Mouse (Mus musculus): ENCODE measurements around the gene Rbfox3.

Gene Rbfox3

GRCm38 (mm10) chr11:118552478-118552877 lies 358.9 kb downstream of the Rbfox3 start:
- no peak for DNase-seq (ENCODE audit: low spot score in 2 of 2)

GRCm38 (mm10) chr11:118551705-118552104 lies 359.7 kb downstream of the Rbfox3 start:
- no peak for DNase-seq (ENCODE audit: low spot score in 2 of 2)

GRCm38 (mm10) chr11:118550773-118551520 lies 360.4 kb downstream of the Rbfox3 start:
- DNase-seq (ENCODE audit: low spot score in 2 of 2): no peak

- DNase-seq (ENCODE audit: low spot score in 2 of 2): no peak
These were observed 363.2 kb downstream of the Rbfox3 start for GRCm38 (mm10) chr11:118548242-118548641.

GRCm38 (mm10) chr11:118546269-118546668 lies 365.1 kb downstream of the Rbfox3 start:
- no peak for DNase-seq (ENCODE audit: low spot score in 2 of 2)

- DNase-seq (ENCODE audit: low spot score in 2 of 2): no peak
These were observed 365.7 kb downstream of the Rbfox3 start for GRCm38 (mm10) chr11:118545690-118546089.

- no peak for DNase-seq (ENCODE audit: low spot score in 2 of 2)
These were observed 366.8 kb downstream of the Rbfox3 start for GRCm38 (mm10) chr11:118544564-118544963.

- DNase-seq (ENCODE audit: low spot score in 2 of 2): no peak
These were observed 368.5 kb downstream of the Rbfox3 start for GRCm38 (mm10) chr11:118542906-118543305.

GRCm38 (mm10) chr11:118540411-118541026 lies 370.9 kb downstream of the Rbfox3 start:
- no peak for DNase-seq (ENCODE audit: low spot score in 2 of 2)

- no peak for DNase-seq (ENCODE audit: low spot score in 2 of 2)
These were observed 373.4 kb downstream of the Rbfox3 start for GRCm38 (mm10) chr11:118538008-118538407.

GRCm38 (mm10) chr11:118534382-118535092 lies 376.9 kb downstream of the Rbfox3 start:
- DNase-seq (ENCODE audit: low spot score in 2 of 2): no peak

GRCm38 (mm10) chr11:118530313-118530712 lies 381.1 kb downstream of the Rbfox3 start:
- no peak for DNase-seq (ENCODE audit: low spot score in 2 of 2)

- no peak for DNase-seq (ENCODE audit: low spot score in 2 of 2)
These were observed 382.6 kb downstream of the Rbfox3 start for GRCm38 (mm10) chr11:118528761-118529160.

GRCm38 (mm10) chr11:118525059-118525458 lies 386.3 kb downstream of the Rbfox3 start:
- DNase-seq (ENCODE audit: low spot score in 2 of 2): no peak

GRCm38 (mm10) chr11:118523496-118524145 lies 387.8 kb downstream of the Rbfox3 start:
- no peak for DNase-seq (ENCODE audit: low spot score in 2 of 2)

GRCm38 (mm10) chr11:118520932-118521331 lies 390.5 kb downstream of the Rbfox3 start:
- no peak for DNase-seq (ENCODE audit: low spot score in 2 of 2)

- no peak for DNase-seq (ENCODE audit: low spot score in 2 of 2)
These were observed 391.1 kb downstream of the Rbfox3 start for GRCm38 (mm10) chr11:118520251-118520650.

GRCm38 (mm10) chr11:118518743-118519142 lies 392.7 kb downstream of the Rbfox3 start:
- no peak for DNase-seq (ENCODE audit: low spot score in 2 of 2)

GRCm38 (mm10) chr11:118517924-118518323 lies 393.5 kb downstream of the Rbfox3 start:
- DNase-seq (ENCODE audit: low spot score in 2 of 2): no peak

- no peak for DNase-seq (ENCODE audit: low spot score in 2 of 2)
These were observed 399.0 kb downstream of the Rbfox3 start for GRCm38 (mm10) chr11:118512257-118512910.

- DNase-seq (ENCODE audit: low spot score in 2 of 2): no peak
These were observed 399.5 kb downstream of the Rbfox3 start for GRCm38 (mm10) chr11:118511851-118512250.

GRCm38 (mm10) chr11:118508341-118508740 lies 403.1 kb downstream of the Rbfox3 start:
- no peak for DNase-seq (ENCODE audit: low spot score in 2 of 2)
